Mouse (Mus musculus) CD4-positive naive resting alpha-beta T cell, adult 57 days (primary cell): ENCODE results near the gene Ipo5. TPM values are rescaled to one million over a fixed set of nuclear protein-coding genes. Genes with fewer than 3 reads are reported as not detected.

ENCODE experiments used
- total RNA-seq: library from RNA; stranded (reverse); gene quantifications from one replicate; pipeline ENCODE4 v1.2.4, GENCODE M21; 2023

Gene Ipo5
- total RNA-seq = 57.7 TPM

DNA sequence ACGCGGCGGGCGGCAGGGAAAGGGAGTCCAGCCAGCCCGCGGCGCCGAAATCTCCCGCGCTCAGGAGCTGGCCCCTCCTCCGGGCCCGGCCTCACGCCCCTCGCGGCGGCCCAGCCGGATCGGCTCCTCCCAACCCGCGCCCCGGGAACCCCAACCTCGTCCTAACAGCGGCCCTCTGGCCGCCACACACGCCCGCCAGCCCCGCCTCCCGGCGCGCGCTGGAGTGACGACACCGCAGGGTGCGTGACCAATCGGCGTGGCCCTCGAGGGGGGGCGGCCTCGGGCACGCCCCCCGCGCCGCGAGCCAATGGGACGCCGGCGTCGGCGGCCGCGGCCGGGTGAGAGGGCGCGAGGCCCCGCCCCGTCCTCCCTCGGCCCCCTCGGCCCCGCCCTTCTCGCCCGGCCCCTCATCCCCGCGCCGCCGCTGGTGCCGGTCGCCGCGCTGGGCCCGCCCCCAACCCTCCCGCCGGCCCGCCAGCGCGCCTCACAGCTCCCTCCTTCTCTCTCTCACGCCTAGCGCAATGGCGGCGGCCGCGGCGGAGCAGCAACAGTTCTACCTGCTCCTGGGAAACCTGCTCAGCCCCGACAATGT is at the start of gene Ipo5:
TSS of gene Ipo5 (plus strand) at position 492 of the 592 bp plus-strand sequence.

Other genes starting within 250 kb of the Ipo5 start
- 8.9 TPM for gene Farp1, start 124.0 kb downstream of the Ipo5 start, total RNA-seq